Mouse (Mus musculus): Measurements from ENCODE around the gene Aida. TPM values are rescaled to one million over a fixed set of nuclear protein-coding genes. Genes with fewer than 3 reads are reported as not detected.
"Not testable (repeated sequence)": the region's sequence is repeated elsewhere in the genome, so short reads cannot be mapped to it uniquely, and the experiment has no call there.

The Aida gene
- polyA plus RNA-seq, 1 experiment from 2014 or later, result 47.7 TPM

DNA sequence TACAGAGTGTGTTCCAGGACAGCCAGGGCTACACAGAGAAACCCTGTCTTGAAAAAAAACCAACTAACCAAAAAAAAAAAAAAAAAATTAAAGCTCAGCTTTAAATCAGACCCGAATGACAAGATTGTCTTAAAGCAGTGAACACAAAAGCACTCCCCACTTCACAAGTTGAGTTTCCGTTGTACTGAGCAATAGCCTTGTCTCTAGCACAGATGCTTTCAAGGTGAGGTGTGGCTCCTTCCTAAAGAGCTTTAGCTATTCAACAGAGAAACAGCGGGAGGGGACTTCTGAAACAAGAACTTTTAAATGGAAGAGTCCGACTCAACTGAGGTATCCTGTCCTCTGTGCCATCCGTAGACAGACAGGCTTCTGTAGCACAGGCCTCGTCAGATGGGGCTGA is 28.0 kb downstream of the Aida start:
- no peaks in the 10 kb centered on the region for H3K4me1 ChIP-seq
- H3K9me3 ChIP-seq, result 0 out of 2 replicates have a peak, but pooled peaks cover 4% of the 10 kb centered on the region
- 94% methylated on average over 6 of the region's 6 CpGs for WGBS
- no peak overlapping the region for H3K4me3 ChIP-seq
- H3K27me3 ChIP-seq (ENCODE audit: poor library complexity, severe bottlenecking), result no peaks in the 10 kb centered on the region
- no peak for DNase-seq (ENCODE audit: extremely low spot score, low spot score)
- H3K36me3 ChIP-seq (replicated peaks), result peaks cover 97% of the 10 kb centered on the region
- H3K27ac ChIP-seq, result no peak overlapping the region

GRCm38 (mm10) chr1:183327171-183327570 is 30.8 kb downstream of the Aida start:
- DNase-seq (ENCODE audit: extremely low spot score, low spot score), result no peak
- H3K27ac ChIP-seq, result no peak overlapping the region
- 0 out of 2 replicates have a peak, but pooled peaks cover 4% of the 10 kb centered on the region for H3K9me3 ChIP-seq
- peaks cover 99% of the 10 kb centered on the region for H3K36me3 ChIP-seq (replicated peaks)
- no peak overlapping the region for H3K4me3 ChIP-seq
- WGBS, result 93% methylated on average over 8 of the region's 8 CpGs
- H3K27me3 ChIP-seq (ENCODE audit: poor library complexity, severe bottlenecking), result no peaks in the 10 kb centered on the region
- H3K4me1 ChIP-seq, result no peaks in the 10 kb centered on the region

DNA sequence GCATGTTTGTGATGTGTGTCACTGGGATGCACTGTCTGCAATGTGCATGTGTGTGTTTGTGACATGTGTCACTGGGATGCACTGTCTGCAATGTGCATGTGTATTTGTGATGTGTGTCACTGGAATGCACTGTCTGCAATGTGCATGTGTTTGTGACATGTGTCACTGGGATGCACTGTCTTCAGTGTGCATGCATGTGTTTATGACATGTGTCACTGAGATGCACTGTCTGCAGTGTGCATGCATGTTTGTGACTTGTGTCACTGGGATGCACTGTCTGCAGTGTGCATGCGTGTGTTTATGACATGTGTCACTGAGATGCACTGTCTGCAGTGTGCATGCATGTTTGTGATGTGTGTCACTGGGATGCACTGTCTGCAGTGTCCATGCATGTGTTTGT is 46.5 kb downstream of the Aida start:
- H3K36me3 ChIP-seq (replicated peaks), result peaks cover 58% of the 10 kb centered on the region
- DNase-seq (ENCODE audit: extremely low spot score, low spot score); H3K27ac ChIP-seq; H3K27me3 ChIP-seq (ENCODE audit: poor library complexity, severe bottlenecking); H3K9me3 ChIP-seq; H3K4me3 ChIP-seq: not testable (repeated sequence)
- WGBS, result 94% methylated on average over 1 of the region's 1 CpGs
- H3K4me1 ChIP-seq, result peaks cover 16% of the 10 kb centered on the region

- H3K4me1 ChIP-seq, result peaks cover 16% of the 10 kb centered on the region
- no peaks in the 10 kb centered on the region for H3K9me3 ChIP-seq
- peak; percentile 85 for DNase-seq (ENCODE audit: extremely low spot score, low spot score)
- peaks cover 55% of the 10 kb centered on the region for H3K36me3 ChIP-seq (replicated peaks)
- peak overlapping the region; percentile 87 for H3K27ac ChIP-seq
- no peaks in the 10 kb centered on the region for H3K27me3 ChIP-seq (ENCODE audit: poor library complexity, severe bottlenecking)
- under 1% methylated on average over 72 of the region's 72 CpGs for WGBS
- H3K4me3 ChIP-seq, result peak overlapping the region; percentile 96
These were observed 48.8 kb downstream of the Aida start for GRCm38 (mm10) chr1:183344886-183345816.

- Histone ChIP-seq H3K4me3 (peak overlapping the region; percentile 96), H3K27ac (peak overlapping the region; percentile 87), H3K36me3 (replicated peaks) (peaks cover 58% of the 10 kb centered on the region), H3K27me3 (ENCODE audit: poor library complexity, severe bottlenecking) (no peaks in the 10 kb centered on the region), H3K4me1 (peaks cover 16% of the 10 kb centered on the region), H3K9me3 (no peaks in the 10 kb centered on the region)
- 10% methylated on average over 10 of the region's 10 CpGs for WGBS
- DNase-seq (ENCODE audit: extremely low spot score, low spot score), result no peak
These were observed 49.4 kb downstream of the Aida start for GRCm38 (mm10) chr1:183345817-183346195.

GRCm38 (mm10) chr1:183349840-183350239 is 53.5 kb downstream of the Aida start:
- DNase-seq (ENCODE audit: extremely low spot score, low spot score), result no peak
- whole genome bisulfite sequencing, result 40% methylated on average over 6 of the region's 6 CpGs
- Histone ChIP-seq H3K27ac (no peak overlapping the region), H3K36me3 (replicated peaks) (peaks cover 78% of the 10 kb centered on the region), H3K4me3 (no peak overlapping the region), H3K9me3 (no peaks in the 10 kb centered on the region), H3K27me3 (ENCODE audit: poor library complexity, severe bottlenecking) (no peaks in the 10 kb centered on the region), H3K4me1 (peaks cover 13% of the 10 kb centered on the region)

DNA sequence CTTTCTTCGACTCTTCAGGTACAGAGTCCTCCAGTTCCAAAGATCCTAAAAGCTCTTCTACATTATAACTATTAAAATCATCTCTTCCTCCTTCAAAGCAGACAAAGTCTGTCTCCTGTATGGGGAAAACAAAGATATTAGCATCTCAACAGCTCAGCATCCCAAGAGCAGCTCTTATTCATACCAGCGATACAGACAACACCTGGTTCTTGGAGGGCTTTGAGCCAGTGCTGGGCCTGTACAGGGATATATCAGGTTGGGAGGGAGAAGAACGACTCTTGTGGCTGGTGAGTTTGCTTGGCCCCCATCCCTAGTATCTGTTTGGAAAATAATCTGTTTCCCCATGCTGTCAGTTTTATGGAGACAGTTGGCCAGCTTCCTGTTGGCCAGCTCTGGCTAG is 62.5 kb downstream of the Aida start:
- H3K4me3 ChIP-seq, result no peak overlapping the region

GRCm38 (mm10) chr1:183362301-183362700 is 65.9 kb downstream of the Aida start:
- Histone ChIP-seq H3K4me3 (no peak overlapping the region), H3K9me3 (no peaks in the 10 kb centered on the region), H3K27me3 (ENCODE audit: poor library complexity, severe bottlenecking) (no peaks in the 10 kb centered on the region), H3K36me3 (replicated peaks) (peaks cover 80% of the 10 kb centered on the region), H3K4me1 (no peaks in the 10 kb centered on the region), H3K27ac (no peak overlapping the region)
- no peak for DNase-seq (ENCODE audit: extremely low spot score, low spot score)
- WGBS, result 93% methylated on average over 5 of the region's 5 CpGs

More for the DNA sequence above, 62.5 kb downstream of the Aida start:
- H3K36me3 ChIP-seq (replicated peaks), result peaks cover 89% of the 10 kb centered on the region
- no peak overlapping the region for H3K27ac ChIP-seq
- H3K4me1 ChIP-seq, result no peaks in the 10 kb centered on the region
- 92% methylated on average over 3 of the region's 3 CpGs for WGBS
- DNase-seq (ENCODE audit: extremely low spot score, low spot score), result no peak
- no peaks in the 10 kb centered on the region for H3K9me3 ChIP-seq
- no peaks in the 10 kb centered on the region for H3K27me3 ChIP-seq (ENCODE audit: poor library complexity, severe bottlenecking)

DNA sequence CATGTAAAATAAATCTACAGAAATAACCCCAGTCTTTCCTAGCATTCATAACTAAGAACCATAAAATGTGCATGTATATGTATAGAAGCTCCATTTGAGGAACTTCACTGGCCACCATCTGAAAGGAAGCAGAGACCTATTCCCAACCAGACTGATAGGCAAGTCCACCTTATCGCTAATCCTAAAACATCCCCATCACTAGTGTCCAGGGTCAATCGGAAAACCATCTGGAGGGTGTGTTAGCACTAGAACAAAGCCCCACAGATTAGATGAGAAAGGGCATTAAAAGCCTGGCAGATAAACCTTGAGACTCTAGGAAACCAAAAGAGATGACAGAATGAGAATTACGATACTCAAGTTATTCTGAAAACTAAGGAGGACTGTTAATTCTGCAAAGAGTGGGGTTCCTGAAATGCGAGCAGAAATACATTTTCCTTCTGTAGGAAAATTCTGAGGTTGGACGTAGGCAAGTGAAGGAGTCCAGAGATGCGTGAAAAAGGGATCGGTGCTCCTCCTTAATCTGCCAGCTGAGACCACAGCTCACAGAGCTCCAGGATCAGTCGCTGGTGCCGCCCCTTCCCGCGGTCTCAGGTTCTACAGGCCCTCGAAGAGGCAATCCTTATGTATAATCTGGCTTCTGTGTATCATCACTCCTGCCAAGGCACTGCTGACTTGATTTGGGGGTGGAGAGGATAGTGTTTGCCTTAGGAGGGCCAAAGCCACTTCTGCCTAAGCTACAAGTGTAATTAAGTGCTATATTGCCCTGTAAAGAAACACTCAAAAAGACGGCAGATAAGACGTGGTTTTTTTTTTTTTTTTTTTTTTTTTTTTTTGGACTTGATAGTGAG is 66.6 kb downstream of the Aida start:
- no peak overlapping the region for H3K4me3 ChIP-seq
- H3K9me3 ChIP-seq, result no peaks in the 10 kb centered on the region
- H3K36me3 ChIP-seq (replicated peaks), result peaks cover 74% of the 10 kb centered on the region
- no peaks in the 10 kb centered on the region for H3K27me3 ChIP-seq (ENCODE audit: poor library complexity, severe bottlenecking)
- no peak for DNase-seq (ENCODE audit: extremely low spot score, low spot score)
- no peak overlapping the region for H3K27ac ChIP-seq
- peaks cover 6% of the 10 kb centered on the region for H3K4me1 ChIP-seq
- WGBS, result 92% methylated on average over 14 of the region's 14 CpGs

- 96% methylated on average over 5 of the region's 5 CpGs for WGBS
- Histone ChIP-seq H3K4me1 (peaks cover 12% of the 10 kb centered on the region), H3K9me3 (no peaks in the 10 kb centered on the region), H3K36me3 (replicated peaks) (peaks cover 68% of the 10 kb centered on the region), H3K27me3 (ENCODE audit: poor library complexity, severe bottlenecking) (no peaks in the 10 kb centered on the region), H3K27ac (no peak overlapping the region), H3K4me3 (no peak overlapping the region)
- no peak for DNase-seq (ENCODE audit: extremely low spot score, low spot score)
These were observed 67.1 kb downstream of the Aida start for GRCm38 (mm10) chr1:183363577-183363867.

GRCm38 (mm10) chr1:183366361-183366760 is 70.0 kb downstream of the Aida start:
- H3K4me3 ChIP-seq, result no peak overlapping the region
- no peaks in the 10 kb centered on the region for H3K27me3 ChIP-seq (ENCODE audit: poor library complexity, severe bottlenecking)
- 90% methylated on average over 5 of the region's 5 CpGs for WGBS
- peaks cover 23% of the 10 kb centered on the region for H3K4me1 ChIP-seq
- peaks cover 42% of the 10 kb centered on the region for H3K36me3 ChIP-seq (replicated peaks)
- no peaks in the 10 kb centered on the region for H3K9me3 ChIP-seq
- H3K27ac ChIP-seq, result no peak overlapping the region
- DNase-seq (ENCODE audit: extremely low spot score, low spot score), result no peak

- Histone ChIP-seq H3K27ac (peak overlapping the region; percentile 88), H3K4me1 (peaks cover 23% of the 10 kb centered on the region), H3K27me3 (ENCODE audit: poor library complexity, severe bottlenecking) (no peaks in the 10 kb centered on the region), H3K4me3 (peak overlapping the region; percentile 96), H3K9me3 (no peaks in the 10 kb centered on the region), H3K36me3 (replicated peaks) (peaks cover 20% of the 10 kb centered on the region)
- 1% methylated on average over 56 of the region's 56 CpGs for WGBS
- peak; percentile 22 for DNase-seq (ENCODE audit: extremely low spot score, low spot score)
These were observed 72.4 kb downstream of the Aida start for GRCm38 (mm10) chr1:183368601-183369400.
